Mouse (Mus musculus) urinary bladder, adult 18-20 months (tissue): Measurements from ENCODE around the gene Galk1.
A peak's percentile ranks its signal among the peaks of the same experiment; 100 is the strongest.

Experiments used
- DNase-seq, 2 experiments: peaks; one replicate each; pipeline ENCODE4 v3.0.0; 2022; ENCODE audit warnings: low spot score in 2 of 2, mixed read lengths in 2 of 2

Gene Galk1

DNA sequence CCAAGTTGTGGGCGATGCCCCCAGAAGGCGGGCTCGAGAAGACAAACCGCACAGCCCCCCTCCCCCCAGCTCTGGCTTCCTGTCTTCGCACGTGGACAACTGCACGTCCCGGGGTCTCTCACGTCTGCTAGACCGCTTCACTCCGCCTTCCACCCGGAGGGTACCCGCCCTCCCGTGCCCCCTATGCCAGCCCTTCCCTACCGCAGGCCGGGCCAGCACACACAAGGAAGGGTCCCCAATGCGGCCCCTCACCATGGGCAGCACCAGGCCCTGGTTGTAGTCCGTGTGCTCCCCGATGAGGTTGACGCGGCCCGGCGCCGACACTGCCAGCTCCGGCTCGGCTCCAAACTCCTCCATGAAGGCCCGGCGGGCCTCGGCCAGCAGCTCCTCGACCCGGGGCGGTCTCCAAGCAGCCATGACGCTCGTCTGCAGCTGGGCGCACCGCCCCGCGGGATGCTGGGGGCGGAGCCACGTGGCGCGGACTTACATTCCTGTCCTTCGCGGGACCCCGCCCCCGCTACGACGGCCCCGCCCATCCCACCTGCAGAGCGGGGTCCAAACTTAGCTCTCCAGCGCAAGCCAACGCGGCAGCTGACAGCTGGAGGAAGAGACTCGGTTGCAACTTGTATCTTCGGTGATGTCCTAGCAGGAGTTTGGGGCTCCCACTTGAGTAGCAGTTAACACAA lies at the start of gene Galk1:
Galk1 (minus strand) TSS at position 458 of the 686 bp plus-strand sequence.
- peak; percentile 84 for DNase-seq

DNA sequence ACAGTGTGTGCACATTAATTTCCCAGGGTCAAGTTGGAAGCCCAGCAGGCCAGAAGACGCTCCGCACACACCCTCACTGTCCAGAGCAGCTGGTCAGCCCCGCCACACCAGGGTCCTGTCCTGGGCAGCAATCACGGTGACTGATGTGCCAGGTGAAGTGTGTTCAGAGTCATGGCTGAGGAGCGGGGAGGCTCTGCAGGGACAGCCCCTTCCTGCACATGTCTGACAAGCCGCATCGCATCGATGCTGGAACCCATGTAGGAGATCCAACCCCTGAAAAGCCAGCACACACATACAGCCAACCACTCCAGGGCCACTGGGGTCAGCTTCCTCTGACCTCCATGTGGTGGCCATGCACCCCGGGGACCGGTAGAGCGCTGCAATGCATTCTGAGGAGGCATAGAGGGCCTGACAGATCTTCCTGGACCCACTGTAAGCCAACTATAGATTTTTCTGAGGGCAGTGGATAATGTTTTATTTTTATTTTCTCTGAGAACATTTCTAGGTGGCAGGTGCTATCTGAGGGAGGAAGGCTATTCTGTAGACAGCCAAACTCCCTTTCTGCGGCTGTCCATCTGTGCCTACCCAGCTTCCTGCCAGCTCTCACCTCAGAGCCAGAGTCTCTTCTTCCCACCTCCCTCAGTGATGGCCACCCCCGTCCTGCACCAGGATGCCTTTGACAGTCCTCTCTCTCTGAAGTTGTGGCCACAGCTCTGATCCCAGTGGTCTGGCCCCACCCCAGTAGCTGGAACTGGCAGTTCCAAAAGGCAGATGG lies 49.3 kb upstream of the Galk1 start:
- no peak for DNase-seq

DNA sequence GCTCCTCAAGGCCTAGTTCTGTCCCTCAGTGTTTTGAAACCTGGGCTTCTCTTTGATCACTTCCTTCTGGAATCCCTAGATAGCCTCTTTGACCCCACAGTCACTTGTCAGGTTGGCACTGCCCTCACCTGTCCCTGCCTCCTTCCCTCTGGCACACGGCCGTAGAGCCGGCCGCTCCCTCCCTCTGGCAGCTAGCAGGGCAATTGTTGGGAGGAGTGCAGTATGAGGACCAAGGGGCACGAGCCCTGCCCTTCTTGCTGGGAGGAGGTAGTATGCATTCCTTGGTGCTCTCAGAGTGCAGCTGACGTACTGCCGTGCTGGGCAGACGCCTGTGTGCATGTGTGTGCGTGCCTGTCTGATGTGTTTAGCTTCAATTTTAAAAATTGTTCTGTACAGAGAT lies 48.1 kb upstream of the Galk1 start:
- DNase-seq: peak; percentile 26 to 49

DNA sequence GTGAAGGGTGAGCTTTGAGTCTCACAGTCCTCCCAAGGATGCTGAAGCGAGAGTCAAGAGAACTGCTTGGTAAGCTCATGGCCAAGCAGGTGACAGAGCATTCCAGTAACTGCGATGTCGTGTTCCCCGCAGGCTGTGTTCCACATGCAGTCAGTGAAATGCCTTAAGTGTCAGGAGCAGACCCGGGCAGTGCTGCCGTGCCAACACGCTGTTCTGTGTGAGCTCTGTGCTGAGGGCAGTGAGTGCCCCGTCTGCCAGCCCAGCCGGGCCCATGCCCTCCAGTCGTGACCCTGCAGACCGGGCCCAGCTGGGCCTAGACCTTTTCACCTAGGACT lies 47.1 kb upstream of the Galk1 start:
- no peak for DNase-seq

DNA sequence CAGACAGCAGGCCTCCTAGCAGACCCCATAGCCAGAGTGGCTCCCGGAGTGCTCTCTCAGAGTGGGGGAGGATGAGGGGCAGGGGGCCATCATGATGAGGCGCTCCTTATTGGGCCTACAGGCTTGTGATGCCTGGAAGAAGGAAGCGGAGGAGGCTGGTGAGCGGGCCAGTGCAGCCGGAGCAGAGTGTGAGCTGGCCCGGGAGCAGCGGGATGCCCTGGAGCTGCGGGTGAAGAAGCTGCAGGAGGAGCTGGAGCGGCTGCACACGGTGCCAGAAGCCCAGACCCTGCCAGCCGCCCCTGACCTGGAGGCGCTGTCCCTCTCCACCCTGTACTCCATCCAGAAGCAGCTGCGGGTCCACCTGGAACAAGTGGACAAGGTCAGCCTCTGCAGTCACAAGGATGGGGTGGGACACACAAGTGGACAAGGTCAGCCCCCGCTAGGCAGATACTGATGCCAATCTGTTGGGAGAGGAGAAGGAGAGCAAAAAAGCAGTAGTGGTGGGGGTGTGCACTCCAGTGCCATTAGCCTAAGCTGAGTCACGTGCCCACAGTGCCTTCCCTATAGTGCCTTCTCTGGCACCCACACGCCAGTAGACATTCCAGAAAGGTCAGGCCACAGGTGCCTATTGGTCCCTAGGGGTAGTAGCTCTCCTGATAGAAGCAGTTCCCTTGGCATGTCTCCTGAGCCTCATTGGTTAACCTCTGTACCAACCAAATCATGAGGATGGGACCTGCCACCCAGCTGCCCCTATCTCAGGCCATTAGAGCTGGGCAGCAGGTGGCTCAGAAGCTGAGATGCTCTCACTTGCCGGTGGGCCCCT lies 46.6 kb upstream of the Galk1 start:
- DNase-seq: no peak

DNA sequence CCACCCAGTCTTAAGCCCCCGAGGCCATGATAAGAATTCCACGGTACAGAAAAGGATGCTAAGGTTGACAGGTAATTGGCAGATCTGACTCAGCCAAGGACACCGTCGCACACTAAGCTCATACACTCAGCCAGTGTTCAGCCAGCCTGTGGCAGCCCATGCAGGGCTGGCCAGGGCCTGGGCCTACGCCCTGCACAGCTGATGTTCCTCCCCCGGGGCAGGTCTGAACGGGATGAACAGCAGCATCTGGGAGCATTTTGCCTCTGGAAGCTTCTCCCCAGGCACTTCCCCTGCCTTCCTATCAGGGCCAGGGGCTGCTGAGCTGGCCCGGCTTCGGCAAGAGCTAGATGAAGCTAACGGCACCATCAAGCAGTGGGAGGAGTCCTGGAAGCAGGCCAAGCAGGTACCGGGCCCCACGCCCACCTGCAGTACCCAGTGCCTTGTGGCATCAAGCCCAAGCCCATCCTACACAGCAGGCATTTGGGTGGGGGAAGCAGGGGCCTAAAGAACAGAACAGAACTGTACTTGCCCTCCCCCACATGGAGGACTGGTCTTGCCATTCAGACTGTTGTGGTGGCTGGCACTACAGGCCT lies 45.6 kb upstream of the Galk1 start:
- DNase-seq: no peak

DNA sequence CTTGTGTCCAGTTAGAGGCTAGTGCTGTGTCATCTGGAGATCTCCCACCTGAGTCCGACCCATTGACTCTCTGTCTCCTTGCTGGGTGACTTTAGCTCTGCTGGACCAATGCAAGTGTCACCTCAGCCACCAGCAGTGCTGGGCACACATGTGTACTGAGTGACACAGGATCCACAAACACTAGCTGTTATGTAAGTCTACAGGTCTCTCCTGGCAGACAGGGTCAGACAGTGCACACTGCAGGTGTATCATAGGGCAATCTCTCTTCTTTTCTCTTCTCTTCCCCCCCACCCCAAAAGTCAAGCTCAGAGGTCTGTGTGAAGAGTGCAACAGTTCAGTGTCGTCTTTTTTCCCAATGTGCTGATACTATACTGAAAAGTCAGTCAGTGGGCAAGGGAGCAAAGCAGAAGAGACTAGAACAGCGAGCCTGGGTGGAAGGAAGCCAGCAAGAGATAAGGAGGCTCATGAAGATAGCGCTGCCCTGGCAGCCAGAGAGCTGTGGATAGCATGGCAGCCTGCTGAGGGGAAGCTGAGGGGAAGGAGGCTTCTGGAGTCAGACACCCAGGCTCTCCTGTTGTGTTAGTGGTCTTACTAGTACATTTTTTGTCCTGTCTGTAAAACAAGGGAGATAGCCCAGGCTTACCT lies 44.8 kb upstream of the Galk1 start:
- no peak for DNase-seq

DNA sequence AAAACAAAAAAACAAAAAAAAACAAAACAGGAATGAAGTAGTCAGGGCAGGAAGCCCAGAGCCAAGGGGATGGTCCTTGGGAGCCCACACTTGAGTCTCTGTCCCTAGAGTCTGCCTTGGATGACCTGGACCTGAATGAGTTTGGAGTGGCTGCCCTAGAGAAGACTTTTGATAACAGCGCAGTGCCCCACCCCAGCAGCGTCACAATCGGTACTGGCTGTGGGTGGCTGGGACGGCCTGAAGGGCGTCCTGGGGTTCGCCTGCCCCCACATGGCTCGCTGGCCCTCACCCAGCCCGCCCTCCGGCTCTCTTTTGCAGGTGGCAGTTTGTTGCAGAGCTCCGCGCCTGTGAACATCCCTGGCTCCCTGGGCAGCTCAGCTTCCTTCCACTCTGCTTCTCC lies 43.4 kb upstream of the Galk1 start:
- DNase-seq: no peak

DNA sequence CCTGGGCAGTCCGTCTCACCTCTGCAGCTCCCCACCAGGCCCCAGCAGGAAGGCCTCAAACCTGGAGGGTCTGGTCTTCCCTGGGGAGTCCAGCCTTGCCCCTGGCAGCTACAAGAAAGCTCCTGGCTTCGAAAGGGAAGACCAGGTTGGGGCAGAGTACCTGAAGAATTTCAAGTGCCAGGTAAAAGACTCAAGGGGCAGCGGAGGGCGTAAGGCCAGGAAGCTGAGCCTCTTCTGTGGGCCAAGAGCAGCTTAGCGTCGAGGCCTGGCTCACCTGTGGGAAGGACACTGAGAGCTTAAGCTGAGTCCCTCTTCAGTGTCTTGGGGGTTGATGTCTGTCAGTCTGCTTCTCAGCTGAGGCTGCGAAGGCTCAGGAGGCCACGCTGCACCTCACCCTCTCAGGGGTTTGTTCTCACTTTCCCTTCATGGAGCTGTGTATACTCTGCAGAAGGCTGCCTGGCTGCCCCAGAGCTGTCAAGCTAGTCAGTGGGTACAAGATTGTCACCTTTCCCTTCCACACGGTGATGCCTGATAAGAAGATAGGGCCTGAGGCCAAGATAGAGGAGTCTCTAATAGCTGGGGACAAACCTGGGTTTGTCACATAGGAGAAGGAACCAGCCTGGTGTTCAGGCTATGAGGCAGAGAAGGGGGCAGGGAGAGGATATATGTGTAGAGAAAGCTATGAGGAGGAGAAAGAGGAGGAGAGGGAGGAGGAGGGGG lies 41.2 kb upstream of the Galk1 start:
- no peak for DNase-seq

DNA sequence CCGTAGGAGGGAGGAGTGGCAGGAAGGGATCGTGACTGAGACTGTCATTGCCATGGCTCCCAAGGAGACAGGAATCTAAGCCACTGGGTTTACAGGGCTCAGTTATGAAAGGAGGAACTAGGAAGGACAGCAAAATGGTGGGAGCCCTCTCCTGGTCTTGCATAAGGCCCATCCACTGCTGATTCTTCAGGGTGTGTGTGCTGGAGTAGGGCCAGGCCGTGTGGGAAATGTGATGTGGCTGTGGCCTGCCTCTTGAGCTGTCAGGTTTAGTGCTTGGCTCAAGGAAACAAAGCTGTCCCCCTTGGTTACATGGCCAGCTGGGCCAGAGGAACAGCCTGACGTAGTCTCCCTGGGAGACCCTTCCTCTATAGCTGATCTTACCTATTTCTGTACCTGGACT lies 37.7 kb upstream of the Galk1 start:
- DNase-seq: no peak

DNA sequence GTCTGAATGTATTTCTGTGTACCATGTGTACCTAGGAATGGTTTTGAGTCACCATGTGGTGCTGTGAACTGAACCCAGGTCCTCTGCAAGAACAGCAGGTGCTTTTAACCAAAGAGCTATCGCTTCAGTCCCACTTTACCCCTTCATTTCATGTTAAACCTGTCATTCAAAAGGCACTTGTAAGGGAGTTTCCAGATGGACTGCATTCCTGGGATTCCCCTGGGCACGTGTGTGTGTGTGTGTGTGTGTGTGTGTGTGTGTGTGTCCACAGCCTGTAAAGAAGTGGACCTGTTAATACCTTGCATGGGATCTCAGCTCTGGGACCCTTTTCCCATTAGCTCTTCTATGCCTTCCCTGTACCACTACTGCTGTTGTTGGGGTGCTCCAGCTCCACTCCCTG lies 37.1 kb upstream of the Galk1 start:
- DNase-seq: no peak

DNA sequence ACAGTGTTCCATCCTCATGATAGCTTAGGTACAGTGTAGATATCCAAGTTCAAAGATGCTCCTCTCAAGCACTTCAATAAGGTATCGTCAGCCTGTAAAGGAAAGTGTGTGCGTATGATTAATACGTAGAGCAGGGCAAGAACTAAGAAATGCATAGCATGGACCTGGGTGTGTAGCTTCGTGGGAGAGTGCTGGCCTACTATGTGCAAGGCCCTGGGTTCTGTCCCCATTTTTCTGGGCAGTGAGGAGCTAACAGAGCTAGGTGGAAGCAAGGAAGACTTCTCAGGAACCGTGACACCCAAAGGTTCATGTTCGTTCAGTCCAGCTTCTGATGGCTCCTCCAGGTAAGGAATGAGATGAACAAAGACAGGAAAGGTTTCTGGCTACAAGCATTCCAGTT lies 32.7 kb upstream of the Galk1 start:
- DNase-seq: no peak

DNA sequence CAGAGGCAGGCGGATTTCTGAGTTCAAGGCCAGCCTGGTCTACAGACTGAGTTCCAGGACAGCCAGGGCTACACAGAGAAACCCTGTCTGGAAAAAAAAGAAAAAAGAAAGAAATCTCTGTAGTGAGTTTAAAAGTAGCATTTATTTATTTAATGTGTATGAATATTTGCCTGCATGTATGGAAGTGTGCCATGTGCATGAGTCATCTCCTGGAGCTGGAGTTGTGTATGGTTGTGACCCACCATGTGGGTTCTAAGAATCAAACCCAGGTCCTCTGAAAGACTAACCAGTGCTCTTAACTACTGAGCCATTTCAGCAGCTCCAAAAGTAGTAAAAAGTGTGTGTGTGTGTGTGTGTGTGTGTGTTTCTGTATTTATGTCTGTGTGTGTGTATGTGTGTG lies 30.8 kb upstream of the Galk1 start:
- no peak for DNase-seq

DNA sequence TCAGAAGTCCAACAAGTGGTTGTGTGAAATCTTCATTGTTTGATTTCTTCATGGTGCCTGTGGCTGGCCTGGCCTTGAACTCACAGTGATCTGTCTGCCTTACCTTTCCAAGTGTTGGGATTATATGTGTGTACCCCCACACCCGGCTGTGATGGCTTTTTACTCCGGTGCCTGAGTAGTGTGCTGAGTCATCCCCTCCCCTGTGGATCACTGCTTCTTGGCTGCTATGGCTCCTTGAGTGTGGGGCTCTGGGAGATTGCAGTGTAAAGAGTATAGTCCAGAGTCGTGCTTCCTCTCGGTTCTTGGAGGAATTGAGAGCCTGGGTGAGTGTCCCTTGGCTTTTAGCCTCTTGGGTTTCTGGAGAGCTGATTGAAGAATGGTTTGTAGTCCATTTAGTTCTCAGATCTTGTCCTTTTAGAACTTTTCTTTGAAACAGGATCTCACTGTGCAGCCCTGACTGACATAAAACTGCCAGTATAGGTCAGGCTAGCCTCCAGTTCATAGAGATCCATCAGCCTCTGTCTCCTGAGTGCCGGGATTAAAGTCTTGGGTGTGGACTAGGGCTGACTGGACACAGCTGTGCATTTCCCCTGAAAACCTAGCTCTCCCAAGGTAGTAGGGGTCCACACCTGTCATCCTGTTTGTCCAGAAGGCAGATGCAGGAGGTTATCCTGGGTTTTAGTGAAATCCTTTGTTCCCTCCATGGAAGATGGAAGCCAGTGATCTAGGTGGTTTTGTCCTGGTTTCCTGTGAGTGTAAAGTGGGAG lies 30.0 kb upstream of the Galk1 start:
- DNase-seq: no peak

DNA sequence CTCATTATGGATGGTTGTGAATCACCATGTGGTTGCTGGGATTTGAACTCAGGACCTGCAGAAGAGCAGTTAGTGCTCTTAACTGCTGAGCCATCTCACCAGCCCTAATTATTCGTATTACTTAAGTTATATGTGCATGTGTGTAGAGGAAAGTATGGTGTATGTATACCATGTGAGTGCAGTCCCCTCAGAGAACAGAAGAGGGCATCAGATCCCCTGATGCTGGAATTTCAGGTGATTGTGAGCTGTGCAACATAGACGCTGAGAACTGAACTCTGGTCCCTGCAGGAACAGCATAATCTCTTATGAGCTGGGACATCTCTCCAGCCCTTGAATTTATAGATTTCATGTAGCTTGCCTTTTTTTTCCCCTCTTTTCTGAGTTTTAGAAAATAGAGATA lies 29.3 kb upstream of the Galk1 start:
- no peak for DNase-seq

DNA sequence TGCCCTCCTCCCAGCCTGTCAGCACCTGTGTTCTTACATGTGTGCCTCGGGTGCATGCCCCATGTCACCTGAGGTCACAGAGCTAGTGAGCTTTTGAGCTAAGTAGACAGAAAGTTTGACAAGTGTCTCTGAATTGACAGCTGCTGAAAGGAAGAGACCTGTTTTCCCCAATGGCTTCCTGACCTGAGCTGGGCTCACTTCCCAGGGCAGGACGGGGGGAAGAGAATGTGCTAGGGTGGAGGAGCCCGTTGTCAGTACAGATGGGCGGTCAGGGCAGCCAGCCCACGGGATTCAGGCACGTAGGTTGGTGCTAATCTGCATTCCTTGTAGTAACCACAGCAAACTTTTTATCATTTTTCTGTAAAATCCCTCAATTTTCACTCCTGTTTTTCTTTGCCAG lies 28.1 kb upstream of the Galk1 start:
- no peak for DNase-seq

DNA sequence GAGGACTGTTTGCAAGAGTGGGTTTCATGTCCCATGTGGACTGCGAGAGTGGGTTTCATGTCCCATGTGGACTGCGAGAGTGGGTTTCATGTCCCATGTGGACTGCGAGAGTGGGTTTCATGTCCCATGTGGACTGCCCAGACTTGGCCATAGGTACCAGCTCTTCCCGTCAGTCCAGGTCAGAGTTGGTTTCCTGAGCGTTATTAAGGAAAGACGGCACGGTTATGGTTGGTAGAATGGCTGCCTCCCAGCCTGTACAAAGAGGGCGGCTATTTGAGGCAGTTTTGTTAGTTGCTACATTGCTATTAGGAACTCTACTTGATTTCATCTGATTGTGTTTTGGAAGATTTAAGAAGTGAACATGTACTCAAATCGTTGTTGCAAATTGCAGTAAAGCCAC lies 25.3 kb upstream of the Galk1 start:
- no peak for DNase-seq

DNA sequence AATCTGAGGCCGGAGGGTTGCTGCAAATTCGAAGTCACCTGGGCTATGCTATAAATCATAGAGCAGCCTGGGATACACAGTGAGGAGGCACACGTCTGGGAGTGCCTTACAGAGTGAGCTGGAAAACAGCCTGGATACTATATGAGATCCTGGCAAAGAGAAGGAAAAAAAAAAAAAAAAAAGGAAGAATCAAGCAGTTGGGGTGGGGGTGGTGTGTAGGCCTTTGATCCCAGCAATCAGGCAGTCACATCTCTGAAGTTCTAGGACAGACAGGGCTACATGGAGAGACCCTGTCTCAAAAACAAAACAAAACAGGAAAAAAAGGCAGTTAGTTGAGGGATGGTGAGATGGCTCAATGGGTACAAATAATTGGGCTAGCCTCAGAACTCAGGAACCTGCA lies 24.2 kb upstream of the Galk1 start:
- no peak for DNase-seq

DNA sequence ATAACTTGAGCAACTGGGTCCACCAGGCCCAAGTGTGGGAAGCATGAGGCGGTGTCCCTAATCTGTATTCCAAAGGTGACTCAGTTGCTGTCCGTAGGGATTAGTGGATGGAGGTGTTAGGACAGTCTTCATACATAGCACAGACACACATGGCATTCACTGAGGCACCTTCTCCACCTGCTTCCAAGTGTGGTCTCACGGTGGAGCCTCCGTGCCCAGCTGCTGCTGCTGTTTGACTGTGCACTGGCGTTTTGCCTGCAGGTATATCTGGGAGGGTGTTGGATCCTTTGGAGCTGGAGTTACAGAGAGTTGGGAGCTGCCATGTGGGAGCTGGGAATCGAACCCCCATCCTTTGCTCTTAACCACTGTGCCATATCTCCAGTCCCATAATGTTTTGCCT lies 22.1 kb upstream of the Galk1 start:
- DNase-seq: no peak
